Mouse (Mus musculus) erythroblast, embryonic 14.5 days (primary cell): ENCODE data around the gene Agbl1.

Experiments used
- GATA1 ChIP-seq: IDR thresholded peaks from 2 replicates; pipeline ENCODE4 v1.6.1; 2012; ENCODE audit warnings: low read length, inconsistent platforms, mixed read lengths
- TAL1 ChIP-seq: IDR thresholded peaks from 3 replicates; pipeline ENCODE4 v1.6.1; 2012; ENCODE audit warnings: low read length, inconsistent platforms, mixed read lengths

- no peak for TF ChIP-seq GATA1
- no peak for TF ChIP-seq TAL1
These were observed 141.6 kb downstream of the Agbl1 start for GRCm38 (mm10) chr7:76371269-76371668.
